Mouse (Mus musculus): ENCODE data around the gene Strn. TPM values are rescaled to one million over a fixed set of nuclear protein-coding genes. Genes with fewer than 3 reads are reported as not detected.
A peak's percentile ranks its signal among the peaks of the same experiment; 100 is the strongest.

Gene Strn
- polyA plus RNA-seq, 1 experiment from 2014 or later = 10.3 TPM

DNA sequence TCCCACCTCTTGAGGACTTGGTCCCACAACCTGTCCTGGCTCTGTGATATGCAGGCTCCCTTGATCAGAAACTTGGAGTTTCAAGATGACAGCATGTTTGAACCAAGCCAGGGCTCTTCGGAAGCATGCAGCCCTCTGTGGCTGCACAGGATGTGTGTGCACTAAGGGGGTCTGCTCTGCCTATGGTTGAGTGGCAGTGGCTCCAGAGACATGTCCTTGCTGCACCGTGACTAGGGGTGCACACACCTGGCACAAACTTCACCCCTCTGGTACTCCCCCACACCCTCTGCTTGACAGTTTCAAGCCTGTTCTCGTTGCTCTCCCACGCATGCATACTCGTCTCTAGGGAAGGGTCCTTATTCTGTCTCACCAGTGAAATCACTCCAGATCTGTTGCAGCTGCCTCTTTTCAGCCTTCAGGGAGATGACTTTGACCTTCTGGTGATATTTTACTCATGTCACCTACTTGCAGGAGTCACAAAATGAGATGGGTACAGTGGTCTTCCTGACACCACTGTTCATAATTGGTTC is 118.8 kb downstream of the Strn start:
- Histone ChIP-seq H3K4me1 (no peaks in the 10 kb centered on the region), H3K27ac (replicated peaks) (no peak overlapping the region), H3K4me2 (no peak overlapping the region), H3K9ac (no peak overlapping the region), H3K27me3 (replicated peaks) (no peaks in the 10 kb centered on the region), H3K36me3 (no peaks in the 10 kb centered on the region), H3K9me3 (no peaks in the 10 kb centered on the region), H3K4me3 (no peak overlapping the region)
- no peak for ATAC-seq (ENCODE audit: extremely low read depth, insufficient number of reproducible peaks, low FRiP score, low TSS enrichment)
- 67% methylated on average over 5 of the region's 5 CpGs for WGBS

DNA sequence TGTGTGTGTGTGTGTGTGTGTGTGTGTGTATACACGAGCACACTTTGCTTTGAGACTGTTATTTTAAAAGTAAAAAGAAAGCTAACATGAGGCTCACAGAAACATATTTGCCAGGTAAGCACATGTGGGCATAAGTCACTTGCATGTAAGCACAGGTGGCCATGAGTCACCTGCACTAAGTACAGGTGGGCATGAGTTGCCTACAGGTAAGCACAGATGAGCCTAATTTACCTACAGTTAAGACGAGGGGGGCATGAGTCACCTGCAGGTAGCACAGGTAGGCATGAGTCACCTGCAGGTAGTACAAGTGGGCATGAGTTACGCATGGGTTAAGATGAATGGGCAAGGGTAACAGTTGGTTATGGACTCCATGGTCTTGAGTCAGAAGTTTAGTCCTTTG is 121.9 kb downstream of the Strn start:
- H3K4me2 ChIP-seq = no peak overlapping the region
- no peaks in the 10 kb centered on the region for H3K4me1 ChIP-seq
- H3K9ac ChIP-seq = no peak overlapping the region
- H3K27ac ChIP-seq (replicated peaks) = no peak overlapping the region
- H3K9me3 ChIP-seq = no peaks in the 10 kb centered on the region
- H3K27me3 ChIP-seq (replicated peaks) = no peaks in the 10 kb centered on the region
- 81% methylated on average over 3 of the region's 3 CpGs for WGBS
- no peak overlapping the region for H3K4me3 ChIP-seq
- no peaks in the 10 kb centered on the region for H3K36me3 ChIP-seq
- ATAC-seq (ENCODE audit: extremely low read depth, insufficient number of reproducible peaks, low FRiP score, low TSS enrichment) = no peak

- Histone ChIP-seq H3K9ac (no peak overlapping the region), H3K4me2 (no peak overlapping the region), H3K9me3 (no peaks in the 10 kb centered on the region), H3K36me3 (no peaks in the 10 kb centered on the region), H3K27ac (replicated peaks) (no peak overlapping the region), H3K4me3 (no peak overlapping the region), H3K4me1 (no peaks in the 10 kb centered on the region), H3K27me3 (replicated peaks) (no peaks in the 10 kb centered on the region)
- ATAC-seq (ENCODE audit: extremely low read depth, insufficient number of reproducible peaks, low FRiP score, low TSS enrichment) = no peak
- 68% methylated on average over 2 of the region's 2 CpGs for WGBS
These were observed 122.5 kb downstream of the Strn start for GRCm38 (mm10) chr17:78614481-78614880.

DNA sequence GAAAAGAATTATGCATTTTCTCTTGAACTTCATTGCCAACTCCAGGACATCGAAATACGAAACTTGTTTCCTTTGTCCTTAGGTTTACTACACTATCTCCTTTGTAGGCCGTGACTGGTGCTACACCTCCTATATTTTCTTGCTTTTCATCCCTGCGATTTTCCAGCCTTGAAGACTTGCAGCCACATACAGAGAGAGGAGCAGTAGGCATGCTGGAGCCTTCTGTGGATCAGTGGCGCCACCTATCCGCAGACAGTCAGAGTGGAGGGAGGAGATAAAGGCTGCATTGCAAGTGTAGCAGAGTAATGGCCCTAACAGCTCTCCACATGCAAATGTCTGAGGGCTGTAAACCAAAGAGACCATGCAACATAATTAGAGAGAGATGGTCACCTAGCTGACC is 125.9 kb downstream of the Strn start:
- no peak for ATAC-seq (ENCODE audit: extremely low read depth, insufficient number of reproducible peaks, low FRiP score, low TSS enrichment)
- Histone ChIP-seq H3K27ac (replicated peaks) (no peak overlapping the region), H3K4me3 (no peak overlapping the region), H3K4me1 (no peaks in the 10 kb centered on the region), H3K9me3 (no peaks in the 10 kb centered on the region), H3K36me3 (no peaks in the 10 kb centered on the region), H3K4me2 (no peak overlapping the region), H3K9ac (no peak overlapping the region), H3K27me3 (replicated peaks) (no peaks in the 10 kb centered on the region)
- whole genome bisulfite sequencing = 63% methylated on average over 6 of the region's 6 CpGs

GRCm38 (mm10) chr17:78609191-78609855 is 127.7 kb downstream of the Strn start:
- WGBS = 82% methylated on average over 13 of the region's 13 CpGs
- no peak overlapping the region for H3K4me3 ChIP-seq

GRCm38 (mm10) chr17:78608716-78609115 is 128.3 kb downstream of the Strn start:
- no peak overlapping the region for H3K9ac ChIP-seq
- no peaks in the 10 kb centered on the region for H3K9me3 ChIP-seq
- no peaks in the 10 kb centered on the region for H3K27me3 ChIP-seq (replicated peaks)
- H3K36me3 ChIP-seq = no peaks in the 10 kb centered on the region
- 74% methylated on average over 8 of the region's 8 CpGs for WGBS
- H3K4me3 ChIP-seq = no peak overlapping the region
- no peaks in the 10 kb centered on the region for H3K4me1 ChIP-seq
- ATAC-seq (ENCODE audit: extremely low read depth, insufficient number of reproducible peaks, low FRiP score, low TSS enrichment) = no peak
- H3K27ac ChIP-seq (replicated peaks) = no peak overlapping the region
- H3K4me2 ChIP-seq = no peak overlapping the region

More at GRCm38 (mm10) chr17:78609191-78609855, 127.7 kb downstream of the Strn start:
- Histone ChIP-seq H3K4me1 (no peaks in the 10 kb centered on the region), H3K27me3 (replicated peaks) (no peaks in the 10 kb centered on the region), H3K9ac (no peak overlapping the region), H3K27ac (replicated peaks) (no peak overlapping the region), H3K9me3 (no peaks in the 10 kb centered on the region), H3K36me3 (no peaks in the 10 kb centered on the region), H3K4me2 (no peak overlapping the region)
- ATAC-seq (ENCODE audit: extremely low read depth, insufficient number of reproducible peaks, low FRiP score, low TSS enrichment) = no peak

- 56% methylated on average over 16 of the region's 16 CpGs for WGBS
- ATAC-seq (ENCODE audit: extremely low read depth, insufficient number of reproducible peaks, low FRiP score, low TSS enrichment) = no peak
- H3K27ac ChIP-seq (replicated peaks) = no peak overlapping the region
- H3K4me3 ChIP-seq = no peak overlapping the region
- H3K4me1 ChIP-seq = no peaks in the 10 kb centered on the region
- H3K9me3 ChIP-seq = no peaks in the 10 kb centered on the region
- H3K4me2 ChIP-seq = no peak overlapping the region
- no peak overlapping the region for H3K9ac ChIP-seq
- 0 out of 2 replicates have a peak, but pooled peaks cover under 1% of the 10 kb centered on the region for H3K27me3 ChIP-seq (replicated peaks)
- H3K36me3 ChIP-seq = no peaks in the 10 kb centered on the region
These were observed 128.8 kb downstream of the Strn start for GRCm38 (mm10) chr17:78608135-78608670.

DNA sequence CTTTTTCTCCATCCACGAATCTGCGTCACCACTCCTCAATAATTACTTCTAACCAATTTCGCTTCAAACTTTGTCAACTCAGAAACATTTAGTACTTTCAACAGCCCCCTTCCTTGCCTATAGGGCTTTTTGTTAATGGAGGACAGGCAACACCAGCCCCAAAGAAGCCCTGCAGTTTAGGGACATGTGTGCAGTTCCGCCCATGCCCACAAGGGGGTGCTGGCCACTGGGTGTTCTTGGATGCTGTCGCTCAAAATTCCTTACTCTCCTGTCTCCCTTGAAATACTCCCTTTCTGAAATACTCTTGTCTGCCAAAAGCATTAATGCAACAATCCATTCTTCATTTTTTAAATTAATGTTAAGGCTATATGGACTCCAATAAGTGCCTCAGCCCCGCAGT is 132.6 kb downstream of the Strn start:
- H3K4me2 ChIP-seq = no peak overlapping the region
- 0 out of 2 replicates have a peak, but pooled peaks cover 10% of the 10 kb centered on the region for H3K27me3 ChIP-seq (replicated peaks)
- WGBS = 73% methylated on average over 6 of the region's 6 CpGs
- H3K9me3 ChIP-seq = no peaks in the 10 kb centered on the region
- ATAC-seq (ENCODE audit: extremely low read depth, insufficient number of reproducible peaks, low FRiP score, low TSS enrichment) = no peak
- H3K4me3 ChIP-seq = no peak overlapping the region
- no peak overlapping the region for H3K27ac ChIP-seq (replicated peaks)
- H3K9ac ChIP-seq = no peak overlapping the region
- no peaks in the 10 kb centered on the region for H3K36me3 ChIP-seq
- H3K4me1 ChIP-seq = no peaks in the 10 kb centered on the region

- Histone ChIP-seq H3K4me3 (no peak overlapping the region), H3K4me1 (no peaks in the 10 kb centered on the region), H3K27ac (replicated peaks) (no peak overlapping the region), H3K9me3 (no peaks in the 10 kb centered on the region), H3K36me3 (no peaks in the 10 kb centered on the region), H3K9ac (no peak overlapping the region), H3K27me3 (replicated peaks) (0 out of 2 replicates have a peak, but pooled peaks cover 10% of the 10 kb centered on the region), H3K4me2 (peak overlapping the region; percentile 32; the same call in 1 of the 2 replicates)
- WGBS = 25% methylated on average over 8 of the region's 8 CpGs
- ATAC-seq (ENCODE audit: extremely low read depth, insufficient number of reproducible peaks, low FRiP score, low TSS enrichment) = no peak
These were observed 133.1 kb downstream of the Strn start for GRCm38 (mm10) chr17:78603872-78604271.

DNA sequence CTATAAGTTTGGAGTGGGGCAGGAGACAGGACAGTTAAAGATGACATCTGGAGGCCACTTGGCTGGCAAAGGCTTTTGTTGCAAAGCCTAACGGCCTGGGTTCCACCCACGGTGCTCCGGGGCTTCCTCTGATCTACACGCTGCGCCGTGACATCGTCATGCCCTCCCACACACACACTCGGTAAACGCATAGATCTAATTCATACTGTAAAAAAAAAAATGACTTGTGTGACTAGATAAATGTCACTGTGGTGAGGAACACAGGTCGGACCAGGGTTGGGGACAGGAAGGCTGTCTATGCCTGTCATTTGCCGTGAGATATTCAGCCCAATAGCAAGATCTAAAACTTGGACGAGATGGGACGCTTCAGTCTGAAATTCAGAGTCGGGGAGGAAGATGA is 134.7 kb downstream of the Strn start:
- no peak overlapping the region for H3K4me2 ChIP-seq
- no peaks in the 10 kb centered on the region for H3K9me3 ChIP-seq
- no peak for ATAC-seq (ENCODE audit: extremely low read depth, insufficient number of reproducible peaks, low FRiP score, low TSS enrichment)
- no peak overlapping the region for H3K9ac ChIP-seq
- whole genome bisulfite sequencing = 83% methylated on average over 14 of the region's 14 CpGs
- H3K36me3 ChIP-seq = no peaks in the 10 kb centered on the region
- 0 out of 2 replicates have a peak, but pooled peaks cover 10% of the 10 kb centered on the region for H3K27me3 ChIP-seq (replicated peaks)
- no peak overlapping the region for H3K4me3 ChIP-seq
- no peak overlapping the region for H3K27ac ChIP-seq (replicated peaks)
- no peaks in the 10 kb centered on the region for H3K4me1 ChIP-seq

DNA sequence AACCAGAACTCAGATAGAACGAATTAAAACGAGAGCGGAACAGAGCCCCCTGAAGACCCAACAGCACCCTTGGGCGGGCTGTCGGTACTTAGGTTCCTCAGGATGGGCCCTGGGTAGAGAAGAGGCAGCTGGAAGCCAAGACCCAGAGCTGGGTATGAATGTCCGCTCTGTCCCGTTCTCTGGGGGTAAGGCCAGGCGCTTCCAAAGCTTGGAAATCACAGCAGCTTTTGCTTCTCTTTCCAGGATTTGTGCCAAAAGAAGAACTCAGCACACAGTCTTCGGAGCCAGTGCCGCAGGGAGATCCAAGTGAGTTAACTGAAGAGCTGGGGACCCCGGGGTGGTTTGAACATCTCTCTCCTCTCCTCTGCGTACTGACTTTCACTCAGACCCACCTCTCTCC is 135.4 kb downstream of the Strn start:
- Histone ChIP-seq H3K9me3 (no peaks in the 10 kb centered on the region), H3K9ac (no peak overlapping the region), H3K27me3 (replicated peaks) (0 out of 2 replicates have a peak, but pooled peaks cover 10% of the 10 kb centered on the region), H3K27ac (replicated peaks) (no peak overlapping the region), H3K4me1 (no peaks in the 10 kb centered on the region), H3K4me2 (no peak overlapping the region), H3K4me3 (no peak overlapping the region), H3K36me3 (no peaks in the 10 kb centered on the region)
- no peak for ATAC-seq (ENCODE audit: extremely low read depth, insufficient number of reproducible peaks, low FRiP score, low TSS enrichment)
- WGBS = 84% methylated on average over 12 of the region's 12 CpGs

DNA sequence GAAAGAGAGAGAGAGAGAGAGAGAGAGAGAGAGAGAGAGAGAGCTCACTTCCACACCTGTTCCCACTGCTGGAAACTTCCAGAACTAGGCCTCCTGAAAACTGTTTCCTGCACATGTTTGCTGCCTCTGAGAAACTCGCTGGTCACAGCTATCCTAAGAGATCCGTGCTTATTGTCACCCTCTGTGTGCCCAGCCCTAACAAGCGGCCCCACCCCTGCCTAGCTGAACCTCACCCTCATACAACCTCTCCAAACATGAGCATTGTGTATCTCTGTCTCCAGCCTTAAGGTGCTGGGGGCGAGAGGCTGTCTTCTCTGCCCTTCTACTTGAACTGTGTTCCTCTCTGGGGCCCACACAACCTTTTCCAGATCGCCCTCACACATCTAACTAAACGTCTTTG is 136.0 kb downstream of the Strn start:
- Histone ChIP-seq H3K36me3 (no peaks in the 10 kb centered on the region), H3K4me2 (no peak overlapping the region), H3K27ac (replicated peaks) (no peak overlapping the region), H3K27me3 (replicated peaks) (0 out of 2 replicates have a peak, but pooled peaks cover 10% of the 10 kb centered on the region), H3K4me1 (no peaks in the 10 kb centered on the region), H3K9ac (no peak overlapping the region), H3K4me3 (no peak overlapping the region), H3K9me3 (no peaks in the 10 kb centered on the region)
- no peak for ATAC-seq (ENCODE audit: extremely low read depth, insufficient number of reproducible peaks, low FRiP score, low TSS enrichment)
- WGBS = 65% methylated on average over 6 of the region's 6 CpGs

All from heart, embryonic 13.5 days (tissue).